ENCODE assay signal across 8 mouse cellular contexts in genomic region chr10:40339351-40339964, GRCm38 (mm10). TPM values are rescaled to one million over a fixed set of nuclear protein-coding genes. Genes with fewer than 3 reads are reported as not detected.
A peak's percentile ranks its signal among the peaks of the same experiment; 100 is the strongest.
DNase-seq lines count a peak whose midpoint lies in the region; ATAC-seq and TF ChIP-seq lines count a peak whose summit lies in the region.

Gene Cdk19, plus strand, starts transcription at chr10:40339564.

- no peaks in the 10 kb centered on the region for H3K27me3 ChIP-seq in kidney, embryonic 14.5 days (ENCODE audit: control insufficient read depth, insufficient read depth, low read length)
- H3K27me3 ChIP-seq in Patski: no peaks in the 10 kb centered on the region
- H3K27me3 ChIP-seq in embryonic facial prominence, embryonic 13.5 days: no peaks in the 10 kb centered on the region

- no peaks in the 10 kb centered on the region for H3K36me3 ChIP-seq in kidney, embryonic 14.5 days (ENCODE audit: control insufficient read depth, insufficient read depth, low read length)
- H3K36me3 ChIP-seq in embryonic facial prominence, embryonic 13.5 days: no peaks in the 10 kb centered on the region

- in situ Hi-C loops in Patski (cut with MboI; ENCODE audit: low pct_unique_long_range_greater_than_20kb): no loop called here

- no peak within 1 kb of the TSS for H3K27ac ChIP-seq in kidney, embryonic 14.5 days (ENCODE audit: low read depth, low read length)
- H3K27ac ChIP-seq in embryonic facial prominence, embryonic 13.5 days: peak within 1 kb of the TSS; percentile 55

- H3K9ac ChIP-seq in kidney, embryonic 14.5 days (ENCODE audit: low read depth, low read length): no peak within 1 kb of the TSS
- 0 out of 2 replicates have a peak within 1 kb of the TSS, but pooled peaks have one; percentile 2 for H3K9ac ChIP-seq in embryonic facial prominence, embryonic 13.5 days

- H3K4me1 ChIP-seq in kidney, embryonic 14.5 days (ENCODE audit: control insufficient read depth, insufficient read depth, low read length): no peaks in the 10 kb centered on the region
- H3K4me1 ChIP-seq in embryonic facial prominence, embryonic 13.5 days: peaks cover 6% of the 10 kb centered on the region; the same call in 1 of the 2 replicates

- intact Hi-C loops in left cerebral cortex, postnatal 4 days (cut with DNase I): no loop called here

- CTCF ChIA-PET in Patski (lab: Charles Lee): interaction anchor here (1.1 kb wide), 1 partner anchor 8 kb away, joined by 4 read pairs; no protein-coding TSS in a partner anchor

- no peaks in the 10 kb centered on the region for H3K9me3 ChIP-seq in kidney, embryonic 14.5 days (ENCODE audit: control insufficient read depth, low read length)
- peaks cover 3% of the 10 kb centered on the region; the same call in 1 of the 2 replicates for H3K9me3 ChIP-seq in embryonic facial prominence, embryonic 13.5 days

- H3K4me2 ChIP-seq in kidney, embryonic 14.5 days (replicated peaks; ENCODE audit: low read depth, low read length): no peak within 1 kb of the TSS
- peak within 1 kb of the TSS; percentile 27; the same call in 1 of the 2 replicates for H3K4me2 ChIP-seq in embryonic facial prominence, embryonic 13.5 days

- no peak within 1 kb of the TSS for H3K4me3 ChIP-seq in kidney, embryonic 14.5 days (ENCODE audit: low read length)
- no peak within 1 kb of the TSS for H3K4me3 ChIP-seq in embryonic facial prominence, embryonic 13.5 days

- 19% methylated on average over 13 of the region's 13 CpGs for WGBS in kidney, embryonic 14.5 days
- 19% methylated on average over 13 of the region's 13 CpGs for WGBS in embryonic facial prominence, embryonic 13.5 days

- TF ChIP-seq CTCF in Patski (IDR thresholded peaks at IDR 0.05): no peak

- no peak for ATAC-seq in kidney, embryonic 14.5 days (ENCODE audit: low FRiP score, low TSS enrichment)
- no peak for ATAC-seq in Patski
- ATAC-seq in embryonic facial prominence, embryonic 13.5 days (ENCODE audit: insufficient number of reproducible peaks, insufficient read depth, low FRiP score, low TSS enrichment, low read depth): no peak

- DNase-seq in kidney, postnatal 10 days: no peak
- DNase-seq in Patski (ENCODE audit: low read depth, low spot score): no peak
- DNase-seq in left cerebral cortex, postnatal 4 days: no peak
- no peak for DNase-seq in lung, postnatal 25 days (ENCODE audit: low spot score)
- DNase-seq in cerebellum, postnatal 10 days: no peak
- DNase-seq in kidney, postnatal 36 days: no peak

- POLR2A ChIA-PET in Patski (lab: Charles Lee): no interaction called here

RNA-seq across cellular contexts. Expression of gene Cdk19, which starts in this region (rescaled TPM):
- polyA plus RNA-seq in kidney, embryonic 14.5 days (2014; fragmentation: Nextera tagmentation; extraction: Ambion mirVana): 6.7 and 10.8 TPM in 2 replicates
- 18.6 TPM for polyA plus RNA-seq in Patski (2021)
- polyA plus RNA-seq in embryonic facial prominence, embryonic 13.5 days (2015; fragmentation: Nextera tagmentation; extraction: Ambion mirVana): 12.0 and 13.1 TPM in 2 replicates
- total RNA-seq in left cerebral cortex, postnatal 4 days (2021): 10 to 100 TPM; 52.2 to 63.3 TPM
